Mouse (Mus musculus) olfactory bulb, adult 2 months (tissue): Measurements from ENCODE around the gene Ttll3.

Source experiments
- CTCF ChIP-seq: fragments of 200-500 bp; IDR thresholded peaks from 2 replicates; pipeline ENCODE4 v1.5.1; 2012; ENCODE audit warnings: low read depth, mild to moderate bottlenecking, low read length, moderate library complexity; ENCODE audit not compliant: insufficient read depth
- POLR2A ChIP-seq: fragments of 200-500 bp; IDR thresholded peaks from 2 replicates; pipeline ENCODE4 v1.6.1; 2012; ENCODE audit warnings: mild to moderate bottlenecking, low read depth, low read length, moderate library complexity; ENCODE audit not compliant: insufficient read depth

GRCm38 (mm10) chr6:113443091-113443490 is 54.0 kb downstream of the Ttll3 start:
- no peak for TF ChIP-seq POLR2A
- no peak for TF ChIP-seq CTCF
